Mouse (Mus musculus) intestine, embryonic 15.5 days (tissue): ENCODE data around the gene Gas2l1. TPM values are rescaled to one million over a fixed set of nuclear protein-coding genes. Genes with fewer than 3 reads are reported as not detected.

Experiments used
- ATAC-seq: fragments of 200-750 bp; cut with Nextera tagmentation; 2 replicates; pipeline ENCODE4 v1.8.0; 2017; ENCODE audit warnings: moderate TSS enrichment, moderate library complexity
- H3K27ac ChIP-seq: fragments of 300-500 bp; sonication (generic); 2 replicates; pipeline ENCODE4 v1.5.1; 2015; ENCODE audit warnings: mild to moderate bottlenecking, inconsistent platforms
- H3K27me3 ChIP-seq: fragments of 300-500 bp; sonication (generic); replicated peaks from 2 replicates; pipeline ENCODE4 v1.6.1; 2015; ENCODE audit warnings: inconsistent platforms
- H3K36me3 ChIP-seq: fragments of 300-500 bp; sonication (generic); 2 replicates; pipeline ENCODE4 v1.6.1; 2015; ENCODE audit warnings: inconsistent platforms
- H3K4me1 ChIP-seq: fragments of 300-500 bp; sonication (generic); replicated peaks from 2 replicates; pipeline ENCODE4 v1.6.1; 2015; ENCODE audit warnings: inconsistent platforms
- H3K4me2 ChIP-seq: fragments of 300-500 bp; sonication (generic); replicated peaks from 2 replicates; pipeline ENCODE4 v1.6.1; 2015; ENCODE audit warnings: mild to moderate bottlenecking, inconsistent platforms
- H3K4me3 ChIP-seq: fragments of 300-500 bp; sonication (generic); replicated peaks from 2 replicates; pipeline ENCODE4 v1.5.1; 2015; ENCODE audit warnings: inconsistent platforms
- H3K9ac ChIP-seq: fragments of 300-500 bp; sonication (generic); 2 replicates; pipeline ENCODE4 v1.6.1; 2015; ENCODE audit warnings: inconsistent platforms
- H3K9me3 ChIP-seq: fragments of 300-500 bp; sonication (generic); 2 replicates; pipeline ENCODE4 v1.6.1; 2016; ENCODE audit warnings: inconsistent platforms
- WGBS: fragments of 180-500 bp; shearing (Covaris S2); methylation state at CpG from one replicate; pipeline ENCODE4 v1.1.7; 2015; 5-methylcytosine and 5-hydroxymethylcytosine counted together
- polyA plus RNA-seq: library from polyadenylated mRNA; unstranded; fragments of >200 nt; fragmentation: Nextera tagmentation; extraction: Ambion mirVana; gene quantifications from 2 replicates; pipeline ENCODE4 v1.2.1, GENCODE M21; 2015

Gene Gas2l1
- polyA plus RNA-seq, 1 experiment from 2014 or later: 28.2 TPM

DNA sequence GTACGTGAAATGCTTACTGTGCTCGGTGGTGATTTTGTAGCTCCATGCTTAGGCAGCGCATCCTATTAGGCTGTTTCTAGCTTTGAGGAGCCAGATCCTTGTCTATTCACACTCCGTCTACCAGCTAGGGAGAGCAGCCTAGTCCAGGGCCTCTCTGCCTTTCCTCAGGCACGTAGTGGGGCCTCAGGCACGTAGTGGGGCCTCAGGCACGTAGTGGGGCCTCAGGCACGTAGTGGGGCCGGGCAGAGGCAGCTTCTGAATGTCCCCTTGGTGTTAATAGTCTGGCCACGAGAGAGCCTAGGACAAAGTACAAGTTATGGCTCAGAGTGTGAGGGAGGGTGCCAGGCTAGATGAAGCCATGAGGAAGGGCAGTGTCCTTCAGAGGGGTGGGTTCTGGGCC is 32.4 kb downstream of the Gas2l1 start:
- 95% methylated on average over 10 of the region's 10 CpGs for WGBS
- no peaks in the 10 kb centered on the region for H3K4me1 ChIP-seq
- no peaks in the 10 kb centered on the region for H3K9me3 ChIP-seq
- no peak overlapping the region for H3K9ac ChIP-seq
- ATAC-seq: no peak
- H3K36me3 ChIP-seq: peaks cover 52% of the 10 kb centered on the region
- no peaks in the 10 kb centered on the region for H3K27me3 ChIP-seq
- no peak overlapping the region for H3K27ac ChIP-seq
- no peak overlapping the region for H3K4me2 ChIP-seq
- H3K4me3 ChIP-seq: no peak overlapping the region

DNA sequence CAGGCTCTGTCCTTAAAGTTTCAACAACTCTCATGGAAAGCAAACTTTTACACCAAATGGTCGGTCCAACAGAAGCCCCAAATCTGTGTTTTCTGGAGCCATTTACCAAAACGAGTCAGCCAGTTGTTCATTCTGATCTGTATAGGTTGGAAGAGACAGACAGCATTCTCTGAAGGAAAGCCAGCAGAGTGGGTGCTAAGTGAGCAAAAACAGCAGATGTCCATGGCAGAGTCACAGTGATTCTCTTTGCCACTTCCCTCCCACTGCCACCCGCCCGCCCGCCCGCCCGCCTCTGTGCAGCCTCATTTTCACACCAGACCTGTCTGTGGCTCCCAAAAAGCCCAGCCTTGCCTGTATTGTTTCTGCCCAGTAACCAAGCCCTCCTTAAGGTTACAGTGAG is 36.9 kb downstream of the Gas2l1 start:
- Histone ChIP-seq H3K27me3 (no peaks in the 10 kb centered on the region), H3K4me3 (no peak overlapping the region), H3K4me2 (no peak overlapping the region), H3K9ac (no peak overlapping the region), H3K36me3 (peaks cover 38% of the 10 kb centered on the region), H3K27ac (no peak overlapping the region), H3K4me1 (no peaks in the 10 kb centered on the region), H3K9me3 (no peaks in the 10 kb centered on the region)
- ATAC-seq: no peak
- WGBS: 90% methylated on average over 7 of the region's 7 CpGs

GRCm38 (mm10) chr11:5025108-5025507 is 40.0 kb downstream of the Gas2l1 start:
- H3K27ac ChIP-seq: no peak overlapping the region
- H3K9me3 ChIP-seq: no peaks in the 10 kb centered on the region
- no peak overlapping the region for H3K9ac ChIP-seq
- peaks cover 20% of the 10 kb centered on the region for H3K36me3 ChIP-seq
- WGBS: 100% methylated on average over 1 of the region's 1 CpGs
- H3K27me3 ChIP-seq: no peaks in the 10 kb centered on the region
- H3K4me3 ChIP-seq: no peak overlapping the region
- H3K4me2 ChIP-seq: no peak overlapping the region
- H3K4me1 ChIP-seq: no peaks in the 10 kb centered on the region
- no peak for ATAC-seq

GRCm38 (mm10) chr11:5017506-5017905 is 47.6 kb downstream of the Gas2l1 start:
- no peak for ATAC-seq
- no peak overlapping the region for H3K4me3 ChIP-seq
- no peaks in the 10 kb centered on the region for H3K4me1 ChIP-seq
- no peaks in the 10 kb centered on the region for H3K27me3 ChIP-seq
- H3K4me2 ChIP-seq: no peak overlapping the region
- peaks cover 53% of the 10 kb centered on the region for H3K36me3 ChIP-seq
- WGBS: 65% methylated on average over 6 of the region's 6 CpGs
- H3K9me3 ChIP-seq: no peaks in the 10 kb centered on the region
- no peak overlapping the region for H3K27ac ChIP-seq
- H3K9ac ChIP-seq: no peak overlapping the region

GRCm38 (mm10) chr11:5016286-5016685 is 48.8 kb downstream of the Gas2l1 start:
- Histone ChIP-seq H3K36me3 (peaks cover 50% of the 10 kb centered on the region), H3K4me2 (no peak overlapping the region), H3K4me3 (no peak overlapping the region), H3K9me3 (no peaks in the 10 kb centered on the region), H3K9ac (no peak overlapping the region), H3K27ac (no peak overlapping the region), H3K4me1 (no peaks in the 10 kb centered on the region), H3K27me3 (no peaks in the 10 kb centered on the region)
- WGBS: 92% methylated on average over 5 of the region's 5 CpGs
- no peak for ATAC-seq

DNA sequence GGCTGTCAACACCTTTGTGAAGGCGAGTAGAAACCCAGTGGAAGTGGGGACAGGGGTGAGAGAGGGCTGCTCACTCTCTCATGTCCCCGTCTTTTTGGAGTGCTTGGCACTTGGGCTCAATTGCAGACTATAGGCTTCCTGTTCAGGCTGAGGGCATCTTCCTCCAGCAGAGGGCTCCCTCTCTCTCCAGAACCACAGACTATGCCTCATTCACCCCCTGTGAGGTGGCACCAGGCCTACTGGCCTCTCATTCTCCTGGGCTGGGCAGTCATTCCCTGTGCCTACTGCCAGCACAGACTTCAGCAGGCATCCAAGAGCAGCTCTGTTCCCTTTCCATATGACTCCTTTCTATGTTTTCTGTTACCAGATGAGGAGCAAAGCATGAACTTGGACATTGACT is 49.4 kb downstream of the Gas2l1 start:
- Histone ChIP-seq H3K4me2 (no peak overlapping the region), H3K9me3 (no peaks in the 10 kb centered on the region), H3K4me3 (no peak overlapping the region), H3K36me3 (peaks cover 50% of the 10 kb centered on the region), H3K27ac (no peak overlapping the region), H3K27me3 (no peaks in the 10 kb centered on the region), H3K9ac (no peak overlapping the region), H3K4me1 (no peaks in the 10 kb centered on the region)
- ATAC-seq: 0 out of 2 replicates have a peak, but pooled peaks have one; percentile 51
- WGBS: 55% methylated on average over 2 of the region's 2 CpGs

DNA sequence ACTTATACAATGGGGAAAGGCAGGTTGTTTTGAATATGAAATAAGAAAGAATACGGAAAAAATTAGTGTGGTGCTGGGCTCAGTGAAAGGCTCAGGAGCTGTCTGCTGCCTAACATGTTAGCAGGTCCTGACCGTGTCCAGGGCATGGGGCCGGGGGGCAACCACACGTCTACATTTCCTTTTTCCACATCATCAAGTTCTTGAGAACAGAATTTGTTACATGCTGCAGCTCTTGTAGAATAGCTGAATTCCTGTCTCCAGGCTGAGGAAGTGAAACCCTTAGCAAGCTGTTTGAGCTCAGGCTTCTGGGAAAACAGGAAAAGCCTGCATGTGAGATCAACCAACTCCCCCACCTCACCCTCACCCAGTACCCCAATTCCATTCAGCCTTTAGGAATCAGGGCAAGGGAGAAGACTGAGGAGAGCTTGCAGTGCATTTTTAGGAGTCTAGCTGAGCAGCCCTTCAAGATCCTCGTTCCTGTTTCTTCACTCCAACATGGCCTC is 52.9 kb downstream of the Gas2l1 start:
- Histone ChIP-seq H3K27ac (no peak overlapping the region), H3K9me3 (no peaks in the 10 kb centered on the region), H3K27me3 (no peaks in the 10 kb centered on the region), H3K9ac (no peak overlapping the region), H3K4me3 (no peak overlapping the region), H3K4me1 (no peaks in the 10 kb centered on the region), H3K4me2 (no peak overlapping the region), H3K36me3 (peaks cover 32% of the 10 kb centered on the region)
- no peak for ATAC-seq
- WGBS: 85% methylated on average over 5 of the region's 5 CpGs

DNA sequence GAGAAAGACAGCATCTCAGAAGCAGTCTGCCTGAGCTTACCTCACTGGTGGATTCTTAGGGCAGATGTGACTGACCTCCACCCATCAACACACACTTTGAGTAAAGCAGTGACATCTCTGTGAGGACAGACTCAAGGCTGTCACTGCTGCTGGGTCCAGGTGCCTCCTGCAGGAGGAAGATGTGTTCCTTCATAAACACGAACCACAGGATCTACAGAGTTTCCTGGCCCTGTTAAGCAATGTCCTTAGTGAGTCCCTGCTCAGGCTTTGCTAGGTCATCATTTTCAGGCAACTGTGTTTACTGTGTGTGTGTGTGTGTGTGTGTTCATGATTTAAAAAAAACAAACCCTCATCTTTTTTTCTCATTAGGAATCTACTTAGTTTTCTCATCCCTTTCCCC is 53.6 kb downstream of the Gas2l1 start:
- Histone ChIP-seq H3K4me1 (no peaks in the 10 kb centered on the region), H3K27ac (no peak overlapping the region), H3K36me3 (peaks cover 25% of the 10 kb centered on the region), H3K9ac (no peak overlapping the region), H3K4me2 (no peak overlapping the region), H3K9me3 (no peaks in the 10 kb centered on the region), H3K4me3 (no peak overlapping the region), H3K27me3 (no peaks in the 10 kb centered on the region)
- 84% methylated on average over 1 of the region's 1 CpGs for WGBS
- no peak for ATAC-seq

- 83% methylated on average over 1 of the region's 1 CpGs for WGBS
- H3K4me3 ChIP-seq: no peak overlapping the region
- no peak overlapping the region for H3K4me2 ChIP-seq
- no peak overlapping the region for H3K9ac ChIP-seq
- no peaks in the 10 kb centered on the region for H3K27me3 ChIP-seq
- ATAC-seq: no peak
- H3K4me1 ChIP-seq: no peaks in the 10 kb centered on the region
- H3K36me3 ChIP-seq: peaks cover 14% of the 10 kb centered on the region; the same call in 1 of the 2 replicates
- no peaks in the 10 kb centered on the region for H3K9me3 ChIP-seq
- no peak overlapping the region for H3K27ac ChIP-seq
Observed at GRCm38 (mm10) chr11:5010205-5010604, 54.9 kb downstream of the Gas2l1 start.

- Histone ChIP-seq H3K4me3 (no peak overlapping the region), H3K9ac (no peak overlapping the region), H3K9me3 (no peaks in the 10 kb centered on the region), H3K27me3 (no peaks in the 10 kb centered on the region), H3K36me3 (peaks cover 10% of the 10 kb centered on the region; the same call in 1 of the 2 replicates), H3K4me2 (no peak overlapping the region), H3K27ac (no peak overlapping the region), H3K4me1 (no peaks in the 10 kb centered on the region; the same call in 1 of the 2 replicates)
- peak; percentile 59; the same call in 1 of the 2 replicates for ATAC-seq
- 81% methylated on average over 3 of the region's 3 CpGs for WGBS
Observed at GRCm38 (mm10) chr11:5009354-5010074, 55.6 kb downstream of the Gas2l1 start.

GRCm38 (mm10) chr11:5008867-5009266 is 56.3 kb downstream of the Gas2l1 start:
- Histone ChIP-seq H3K9ac (no peak overlapping the region), H3K4me1 (no peaks in the 10 kb centered on the region; the same call in 1 of the 2 replicates), H3K27me3 (no peaks in the 10 kb centered on the region), H3K27ac (no peak overlapping the region), H3K9me3 (no peaks in the 10 kb centered on the region), H3K36me3 (peaks cover 6% of the 10 kb centered on the region; the same call in 1 of the 2 replicates), H3K4me3 (no peak overlapping the region), H3K4me2 (no peak overlapping the region)
- ATAC-seq: no peak
- 65% methylated on average over 3 of the region's 3 CpGs for WGBS

DNA sequence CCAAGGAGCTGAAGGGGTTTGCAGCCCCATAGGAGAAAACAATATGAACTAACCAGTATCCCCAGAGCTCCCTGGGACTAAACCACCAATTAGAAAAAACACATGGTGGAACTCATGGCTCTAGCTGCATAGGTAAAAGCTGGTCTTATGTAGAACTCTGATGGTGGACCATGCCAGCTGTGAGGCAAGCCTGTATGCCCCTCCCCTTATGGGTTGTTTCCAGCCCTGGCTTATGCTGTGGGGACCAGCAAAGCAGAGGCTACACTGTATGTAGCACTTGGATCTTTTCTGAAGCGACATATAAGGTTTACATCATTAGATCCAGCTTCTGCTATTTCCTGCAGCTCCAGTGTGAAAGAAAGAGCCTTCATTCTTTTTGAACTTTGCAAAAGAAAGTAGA is 57.9 kb downstream of the Gas2l1 start:
- Histone ChIP-seq H3K4me2 (no peak overlapping the region), H3K9me3 (no peaks in the 10 kb centered on the region), H3K27me3 (no peaks in the 10 kb centered on the region), H3K4me3 (no peak overlapping the region), H3K36me3 (no peaks in the 10 kb centered on the region), H3K4me1 (no peaks in the 10 kb centered on the region; the same call in 1 of the 2 replicates), H3K27ac (no peak overlapping the region), H3K9ac (no peak overlapping the region)
- 75% methylated on average over 1 of the region's 1 CpGs for WGBS
- ATAC-seq: no peak

DNA sequence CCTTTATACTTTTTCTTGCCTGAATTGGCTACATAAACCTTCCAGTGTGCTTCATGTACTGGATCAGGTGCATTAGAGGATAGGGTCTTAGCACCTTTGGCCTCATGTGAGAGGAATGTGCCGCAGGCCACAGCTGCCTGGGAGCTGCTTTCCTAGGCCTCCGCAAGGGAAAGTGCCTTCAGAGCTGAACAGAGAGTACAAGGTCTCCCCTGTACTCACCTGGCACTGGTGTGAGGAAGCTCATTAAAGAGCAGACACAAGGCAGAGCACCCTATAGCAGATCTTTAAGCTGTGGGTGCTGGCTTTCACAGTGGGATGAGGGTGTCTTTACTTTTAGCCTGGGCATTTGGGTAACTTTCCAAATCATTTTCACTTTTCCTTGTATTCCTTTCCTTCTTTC is 59.6 kb downstream of the Gas2l1 start:
- H3K27ac ChIP-seq: peak overlapping the region; percentile 22; the same call in 1 of the 2 replicates
- H3K4me1 ChIP-seq: no peaks in the 10 kb centered on the region; the same call in 1 of the 2 replicates
- no peak overlapping the region for H3K4me3 ChIP-seq
- H3K9ac ChIP-seq: no peak overlapping the region
- 81% methylated on average over 2 of the region's 2 CpGs for WGBS
- H3K36me3 ChIP-seq: no peaks in the 10 kb centered on the region
- peak; percentile 56; the same call in 1 of the 2 replicates for ATAC-seq
- H3K4me2 ChIP-seq: no peak overlapping the region
- H3K9me3 ChIP-seq: no peaks in the 10 kb centered on the region
- no peaks in the 10 kb centered on the region for H3K27me3 ChIP-seq
